Mouse (Mus musculus): ENCODE measurements around the gene Wdr5b. TPM values are rescaled to one million over a fixed set of nuclear protein-coding genes. Genes with fewer than 3 reads are reported as not detected.

The Wdr5b gene
- polyA plus RNA-seq, 1 experiment from 2014 or later = 5.8 TPM

GRCm38 (mm10) chr16:36068356-36068755 is 27.4 kb downstream of the Wdr5b start:
- Histone ChIP-seq H3K27ac (ENCODE audit: low read length) (no peak overlapping the region), H3K4me2 (replicated peaks; ENCODE audit: low read depth, low read length) (no peak overlapping the region), H3K9me3 (ENCODE audit: low read length) (no peaks in the 10 kb centered on the region), H3K9ac (replicated peaks; ENCODE audit: low read depth) (no peak overlapping the region), H3K4me3 (ENCODE audit: low read depth, low read length) (no peak overlapping the region), H3K36me3 (ENCODE audit: insufficient read depth, low read length) (no peaks in the 10 kb centered on the region), H3K4me1 (ENCODE audit: insufficient read depth, low read depth, low read length) (peaks cover 3% of the 10 kb centered on the region; the same call in 1 of the 2 replicates), H3K27me3 (replicated peaks; ENCODE audit: insufficient read depth, low read length) (no peaks in the 10 kb centered on the region)
- DNase-seq (ENCODE audit: low spot score) (no peak), ATAC-seq (no peak)
- WGBS = 44% methylated on average over 3 of the region's 3 CpGs
- TF ChIP-seq CTCF (IDR thresholded peaks at IDR 0.05) = no peak
- no peak for TF ChIP-seq EP300 (IDR thresholded peaks at IDR 0.05)

DNA sequence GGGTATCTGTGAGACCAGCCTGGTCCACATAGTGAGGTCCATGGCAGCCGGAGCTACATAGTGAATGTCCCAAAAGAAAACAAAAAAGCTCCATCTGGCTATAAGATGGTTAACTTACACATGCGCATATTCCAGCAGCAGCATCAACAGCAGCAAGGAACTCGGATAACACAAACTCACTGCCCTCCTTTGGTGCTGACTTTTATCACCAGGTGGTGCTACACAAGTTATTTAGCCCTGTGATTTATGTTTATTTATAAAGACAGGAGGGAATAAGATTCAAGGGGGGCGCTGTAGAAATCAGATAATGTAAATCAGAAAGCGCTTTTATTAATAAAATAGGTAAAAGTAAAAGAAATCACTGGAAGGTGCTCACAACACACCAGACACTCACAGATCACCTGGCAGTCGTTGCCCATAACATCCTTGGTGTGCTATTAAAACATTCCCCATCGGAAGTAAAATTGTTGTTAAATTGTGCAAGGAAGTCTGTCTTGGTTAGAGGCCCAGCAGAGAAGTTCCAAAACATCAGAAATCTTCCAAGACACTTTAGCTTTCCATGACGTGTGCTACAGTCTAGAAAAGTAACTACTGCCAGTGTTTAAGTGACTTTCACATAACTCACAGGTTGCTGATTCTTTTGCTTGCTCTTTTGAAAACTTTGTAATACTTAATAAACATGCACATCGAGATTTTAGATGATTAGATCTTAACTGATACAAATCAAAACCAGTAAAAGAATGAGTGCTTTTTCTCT is 29.0 kb downstream of the Wdr5b start:
- no peaks in the 10 kb centered on the region for H3K36me3 ChIP-seq (ENCODE audit: insufficient read depth, low read length)
- ATAC-seq (no peak), DNase-seq (ENCODE audit: low spot score) (peak; percentile 51)
- H3K27ac ChIP-seq (ENCODE audit: low read length) = peak overlapping the region; percentile 14; the same call in 1 of the 2 replicates
- no peaks in the 10 kb centered on the region for H3K9me3 ChIP-seq (ENCODE audit: low read length)
- peak overlapping the region; percentile 87; the same call in 1 of the 2 replicates for H3K4me2 ChIP-seq (replicated peaks; ENCODE audit: low read depth, low read length)
- H3K9ac ChIP-seq (replicated peaks; ENCODE audit: low read depth) = peak overlapping the region; percentile 76; the same call in 1 of the 2 replicates
- 25% methylated on average over 9 of the region's 9 CpGs for WGBS
- H3K4me3 ChIP-seq (ENCODE audit: low read depth, low read length) = peak overlapping the region; percentile 75
- peaks cover 3% of the 10 kb centered on the region; the same call in 1 of the 2 replicates for H3K4me1 ChIP-seq (ENCODE audit: insufficient read depth, low read depth, low read length)
- peak; percentile 27; the same call in 1 of the 2 replicates for TF ChIP-seq CTCF (IDR thresholded peaks at IDR 0.05)
- no peak; the same call in 1 of the 2 replicates for TF ChIP-seq EP300 (IDR thresholded peaks at IDR 0.05)
- no peaks in the 10 kb centered on the region for H3K27me3 ChIP-seq (replicated peaks; ENCODE audit: insufficient read depth, low read length)

- H3K36me3 ChIP-seq (ENCODE audit: insufficient read depth, low read length) = no peaks in the 10 kb centered on the region
- ATAC-seq (peak; percentile 20; the same call in 1 of the 2 replicates), DNase-seq (ENCODE audit: low spot score) (peak; percentile 56)
- H3K4me1 ChIP-seq (ENCODE audit: insufficient read depth, low read depth, low read length) = peaks cover 3% of the 10 kb centered on the region; the same call in 1 of the 2 replicates
- peak overlapping the region; percentile 76 for H3K9ac ChIP-seq (replicated peaks; ENCODE audit: low read depth)
- H3K27ac ChIP-seq (ENCODE audit: low read length) = peak overlapping the region; percentile 97
- no peak for TF ChIP-seq CTCF (IDR thresholded peaks at IDR 0.05)
- TF ChIP-seq EP300 (IDR thresholded peaks at IDR 0.05) = no peak
- H3K4me3 ChIP-seq (ENCODE audit: low read depth, low read length) = peak overlapping the region; percentile 75
- no peaks in the 10 kb centered on the region for H3K9me3 ChIP-seq (ENCODE audit: low read length)
- WGBS = under 1% methylated on average over 16 of the region's 16 CpGs
- peak overlapping the region; percentile 87 for H3K4me2 ChIP-seq (replicated peaks; ENCODE audit: low read depth, low read length)
- no peaks in the 10 kb centered on the region for H3K27me3 ChIP-seq (replicated peaks; ENCODE audit: insufficient read depth, low read length)
Measured at GRCm38 (mm10) chr16:36071071-36071449, 30.1 kb downstream of the Wdr5b start.

DNA sequence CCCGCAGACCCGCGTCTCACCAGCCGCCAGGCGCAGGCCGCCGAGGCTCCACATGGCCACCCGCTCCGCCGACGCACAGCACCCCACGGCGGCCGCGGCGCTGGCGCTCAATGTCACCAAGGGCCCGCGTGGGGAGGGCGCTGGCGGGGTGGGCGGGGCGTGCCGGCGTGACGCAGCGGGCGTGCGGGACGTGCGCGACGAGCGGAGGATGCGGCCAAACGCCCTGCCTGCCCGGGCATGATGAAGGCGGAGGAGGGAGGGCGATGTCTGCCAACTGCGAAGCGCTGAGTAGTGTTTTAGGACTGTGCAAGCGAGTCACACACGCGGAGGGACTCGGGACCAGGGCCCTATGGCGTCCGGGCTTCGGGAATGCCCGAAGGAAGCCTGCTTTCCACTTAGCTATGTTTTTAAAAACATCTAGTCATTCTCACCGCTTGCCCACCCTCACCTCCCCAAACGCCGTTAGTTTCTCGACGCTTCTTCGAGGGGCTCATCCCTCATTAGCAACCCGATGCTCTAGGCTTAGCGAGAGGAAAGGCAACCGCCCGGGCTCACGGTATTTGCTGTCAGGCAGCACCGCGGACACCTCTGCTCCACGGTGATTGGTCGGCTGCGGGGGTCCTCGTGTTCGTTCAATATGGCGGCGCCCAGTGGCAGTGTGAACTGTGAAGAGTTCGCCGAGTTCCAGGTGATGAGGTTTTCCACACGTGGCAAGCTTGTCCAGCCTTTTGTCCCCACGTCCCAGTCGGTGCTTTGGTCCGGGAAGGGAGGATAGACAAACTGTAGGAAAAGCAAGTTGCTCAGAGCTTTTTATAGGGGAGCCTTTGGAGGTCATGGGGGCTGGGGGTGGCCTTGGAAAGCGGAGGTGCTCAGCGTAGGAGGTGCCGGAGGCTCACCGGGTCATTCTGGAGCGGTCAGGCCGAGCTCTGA is 30.7 kb downstream of the Wdr5b start, which contains the start of the genes Fam162a and Ccdc58:
Gene Fam162a, minus strand, starts transcription at position 145 of the 930 bp plus-strand sequence.
Gene Ccdc58, plus strand, starts transcription at position 236 of the 930 bp plus-strand sequence.
- peak within 1 kb of the TSS; percentile 87 for H3K4me2 ChIP-seq (replicated peaks; ENCODE audit: low read depth, low read length)
- peak within 1 kb of the TSS; percentile 75 for H3K4me3 ChIP-seq (ENCODE audit: low read depth, low read length)
- H3K4me1 ChIP-seq (ENCODE audit: insufficient read depth, low read depth, low read length) = peaks cover 3% of the 10 kb centered on the region; the same call in 1 of the 2 replicates
- peak within 1 kb of the TSS; percentile 76 for H3K9ac ChIP-seq (replicated peaks; ENCODE audit: low read depth)
- no peaks in the 10 kb centered on the region for H3K27me3 ChIP-seq (replicated peaks; ENCODE audit: insufficient read depth, low read length)
- TF ChIP-seq CTCF (IDR thresholded peaks at IDR 0.05) (no peak; the same call in 1 of the 2 replicates), EP300 (IDR thresholded peaks at IDR 0.05) (no peak)
- peak within 1 kb of the TSS; percentile 97 for H3K27ac ChIP-seq (ENCODE audit: low read length)
- no peaks in the 10 kb centered on the region for H3K36me3 ChIP-seq (ENCODE audit: insufficient read depth, low read length)
- under 1% methylated on average over 73 of the region's 81 CpGs for WGBS
- no peaks in the 10 kb centered on the region for H3K9me3 ChIP-seq (ENCODE audit: low read length)
- DNase-seq (ENCODE audit: low spot score) (peak; percentile 94), ATAC-seq (peak; percentile 96)

DNA sequence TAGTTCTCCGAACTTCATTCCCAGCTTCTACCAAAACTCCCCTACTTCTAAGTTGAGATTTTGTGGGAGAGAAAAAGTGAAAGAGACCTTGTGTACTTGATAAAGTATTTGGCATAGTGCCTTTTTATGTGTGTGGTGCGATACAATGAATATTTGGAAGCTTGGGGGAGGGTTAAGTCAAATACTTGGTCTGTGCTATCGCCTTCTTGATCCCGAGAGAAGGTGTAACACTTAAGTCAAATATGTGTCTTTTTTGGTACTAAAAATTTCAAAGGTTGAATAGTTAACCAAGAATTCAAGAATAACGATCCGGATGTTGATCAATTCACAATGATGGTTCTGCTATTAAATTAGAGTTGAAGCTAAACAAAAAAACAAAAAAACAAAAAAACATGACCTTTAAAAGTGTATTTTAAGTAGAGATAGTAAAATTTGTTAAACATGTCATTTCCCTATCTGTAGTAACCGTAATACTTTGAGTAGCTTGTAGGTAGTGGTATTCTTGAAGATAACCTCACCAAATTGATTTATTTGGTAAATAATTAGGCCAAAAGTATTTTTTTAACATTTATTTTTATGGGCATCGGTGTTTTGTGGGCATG is 31.5 kb downstream of the Wdr5b start:
- H3K27ac ChIP-seq (ENCODE audit: low read length) = peak overlapping the region; percentile 97; the same call in 1 of the 2 replicates
- H3K27me3 ChIP-seq (replicated peaks; ENCODE audit: insufficient read depth, low read length) = no peaks in the 10 kb centered on the region
- no peaks in the 10 kb centered on the region for H3K36me3 ChIP-seq (ENCODE audit: insufficient read depth, low read length)
- peaks cover 1% of the 10 kb centered on the region; the same call in 1 of the 2 replicates for H3K4me1 ChIP-seq (ENCODE audit: insufficient read depth, low read depth, low read length)
- TF ChIP-seq CTCF (IDR thresholded peaks at IDR 0.05) (no peak), EP300 (IDR thresholded peaks at IDR 0.05) (no peak)
- WGBS = 25% methylated on average over 8 of the region's 8 CpGs
- peak overlapping the region; percentile 75 for H3K4me3 ChIP-seq (ENCODE audit: low read depth, low read length)
- no peak for DNase-seq (ENCODE audit: low spot score)
- H3K9me3 ChIP-seq (ENCODE audit: low read length) = no peaks in the 10 kb centered on the region
- peak overlapping the region; percentile 87 for H3K4me2 ChIP-seq (replicated peaks; ENCODE audit: low read depth, low read length)
- peak overlapping the region; percentile 76 for H3K9ac ChIP-seq (replicated peaks; ENCODE audit: low read depth)
- no peak for ATAC-seq

Measured in lung, postnatal 0 days (tissue).